Mouse (Mus musculus) G1E (cell line): ENCODE results near the gene Sept5. TPM values are rescaled to one million over a fixed set of nuclear protein-coding genes. Genes with fewer than 3 reads are reported as not detected.

Experiments used
- ATAC-seq: 2 replicates; pipeline ENCODE4 v1.8.0; 2016; ENCODE audit warnings: mild to moderate bottlenecking; ENCODE audit not compliant: insufficient number of reproducible peaks, poor library complexity, low FRiP score, severe bottlenecking; ENCODE audit errors: extremely low read depth
- DNase-seq: peaks from one replicate; pipeline ENCODE4 v3.0.0; 2012; ENCODE audit warnings: low spot score
- H3K27me3 ChIP-seq: 2 replicates; pipeline ENCODE4 v1.6.1; 2012; ENCODE audit warnings: mild to moderate bottlenecking, low read length, inconsistent platforms; ENCODE audit not compliant: insufficient read depth
- H3K36me3 ChIP-seq: replicated peaks from 2 replicates; pipeline ENCODE3; 2012; ENCODE audit warnings: mild to moderate bottlenecking, inconsistent platforms
- H3K4me1 ChIP-seq: 2 replicates; pipeline ENCODE4 v1.6.1; 2012; ENCODE audit warnings: low read depth, low read length, inconsistent platforms, mixed read lengths; ENCODE audit not compliant: insufficient read depth
- H3K4me3 ChIP-seq: 2 replicates; pipeline ENCODE4 v1.5.1; 2012; ENCODE audit warnings: low read depth, mild to moderate bottlenecking, inconsistent platforms, low read length, moderate library complexity, mixed read lengths
- H3K9me3 ChIP-seq: replicated peaks from 2 replicates; pipeline ENCODE4 v1.6.1; 2012; ENCODE audit warnings: inconsistent platforms
- CTCF ChIP-seq: IDR thresholded peaks from 2 replicates; pipeline ENCODE4 v1.5.1; 2012; ENCODE audit warnings: low read depth, low read length, inconsistent platforms, mixed read lengths
- GATA1 ChIP-seq: IDR thresholded peaks from 2 replicates; pipeline ENCODE4 v1.6.1; 2012; ENCODE audit warnings: borderline replicate concordance, low read length, inconsistent platforms, mixed read lengths
- GATA2 ChIP-seq: IDR thresholded peaks from 2 replicates; pipeline ENCODE4 v1.6.1; 2012; ENCODE audit warnings: low read depth, low read length, inconsistent platforms, borderline replicate concordance
- POLR2AphosphoS5 ChIP-seq: IDR thresholded peaks from 2 replicates; pipeline ENCODE4 v1.6.1; 2012; ENCODE audit warnings: low read depth, low read length, inconsistent platforms; ENCODE audit not compliant: insufficient replicate concordance
- TAL1 ChIP-seq: conservative IDR thresholded peaks from 2 replicates; pipeline ENCODE4 v1.6.1; 2012; ENCODE audit warnings: low read depth, low read length, inconsistent platforms, mixed read lengths
- polyA plus RNA-seq: library from polyadenylated mRNA; stranded (reverse); fragments of >175 nt; gene quantifications from 2 replicates; pipeline ENCODE4 v1.2.3, GENCODE M21; 2012
- total RNA-seq, 2 experiments: library from RNA; stranded (forward) in 1 of 2; stranded (reverse) in 1 of 2; fragments of 200-1000 nt in 1 of 2; fragments of >200 nt in 1 of 2; fragmentation: Nextera tagmentation in 1 of 2; gene quantifications; 2 replicates each; pipeline ENCODE4 v1.2.3; 2014 to 2017

Sept5 gene
- total and polyA plus RNA-seq, 3 experiments = 0.05 TPM; not detected in 2

GRCm38 (mm10) chr16:18658597-18658996 lies 28.8 kb upstream of the Sept5 start:
- no peaks in the 10 kb centered on the region for H3K4me1 ChIP-seq
- no peaks in the 10 kb centered on the region for H3K9me3 ChIP-seq
- no peak overlapping the region for H3K4me3 ChIP-seq
- DNase-seq (no peak), ATAC-seq (no peak)
- TF ChIP-seq CTCF (no peak), GATA2 (no peak), GATA1 (no peak), POLR2AphosphoS5 (no peak), TAL1 (no peak)
- no peaks in the 10 kb centered on the region for H3K36me3 ChIP-seq
- no peaks in the 10 kb centered on the region for H3K27me3 ChIP-seq

- DNase-seq = no peak
- Histone ChIP-seq H3K4me1 (no peaks in the 10 kb centered on the region), H3K27me3 (no peaks in the 10 kb centered on the region), H3K9me3 (no peaks in the 10 kb centered on the region), H3K36me3 (no peaks in the 10 kb centered on the region), H3K4me3 (no peak overlapping the region)
- TF ChIP-seq GATA1 = no peak
- no peak for TF ChIP-seq POLR2AphosphoS5
- TF ChIP-seq TAL1 = no peak
- TF ChIP-seq GATA2 = no peak
- TF ChIP-seq CTCF = no peak
- ATAC-seq = no peak
These were observed 25.8 kb upstream of the Sept5 start for GRCm38 (mm10) chr16:18655372-18656098.

- no peaks in the 10 kb centered on the region for H3K27me3 ChIP-seq
- no peaks in the 10 kb centered on the region for H3K9me3 ChIP-seq
- ATAC-seq = no peak
- no peak for DNase-seq
- H3K36me3 ChIP-seq = no peaks in the 10 kb centered on the region
- H3K4me3 ChIP-seq = no peak overlapping the region
- H3K4me1 ChIP-seq = no peaks in the 10 kb centered on the region
- TF ChIP-seq GATA1 (no peak), TAL1 (no peak), CTCF (no peak)
These were observed 23.8 kb upstream of the Sept5 start for GRCm38 (mm10) chr16:18653290-18654160.

GRCm38 (mm10) chr16:18649126-18649525 lies 19.4 kb upstream of the Sept5 start:
- no peaks in the 10 kb centered on the region for H3K36me3 ChIP-seq
- TF ChIP-seq POLR2AphosphoS5 = no peak
- TF ChIP-seq GATA1 = no peak
- TF ChIP-seq GATA2 = no peak
- no peak for TF ChIP-seq CTCF
- no peak for TF ChIP-seq TAL1
- ATAC-seq (no peak), DNase-seq (no peak)
- H3K4me3 ChIP-seq = no peak overlapping the region
- H3K9me3 ChIP-seq = no peaks in the 10 kb centered on the region
- peaks cover 5% of the 10 kb centered on the region; the same call in 1 of the 2 replicates for H3K27me3 ChIP-seq
- no peaks in the 10 kb centered on the region for H3K4me1 ChIP-seq

GRCm38 (mm10) chr16:18645329-18645728 lies 15.6 kb upstream of the Sept5 start:
- no peak for ATAC-seq
- no peak for DNase-seq
- H3K4me1 ChIP-seq = no peaks in the 10 kb centered on the region
- TF ChIP-seq CTCF (no peak), TAL1 (no peak), GATA1 (no peak), POLR2AphosphoS5 (no peak), GATA2 (no peak)
- peaks cover 24% of the 10 kb centered on the region for H3K27me3 ChIP-seq
- no peaks in the 10 kb centered on the region for H3K36me3 ChIP-seq
- no peaks in the 10 kb centered on the region for H3K9me3 ChIP-seq
- H3K4me3 ChIP-seq = no peak overlapping the region

GRCm38 (mm10) chr16:18644485-18644884 lies 14.7 kb upstream of the Sept5 start:
- H3K9me3 ChIP-seq = no peaks in the 10 kb centered on the region
- no peaks in the 10 kb centered on the region for H3K4me1 ChIP-seq
- H3K4me3 ChIP-seq = no peak overlapping the region
- no peak for ATAC-seq
- no peaks in the 10 kb centered on the region for H3K36me3 ChIP-seq
- DNase-seq = no peak
- TF ChIP-seq GATA1 = no peak
- no peak for TF ChIP-seq GATA2
- no peak for TF ChIP-seq CTCF
- no peak for TF ChIP-seq TAL1
- TF ChIP-seq POLR2AphosphoS5 = no peak
- peaks cover 24% of the 10 kb centered on the region for H3K27me3 ChIP-seq
